Mouse (Mus musculus) lung, postnatal 0 days (tissue): Measurements from ENCODE around the gene Ulk3. TPM values are rescaled to one million over a fixed set of nuclear protein-coding genes. Genes with fewer than 3 reads are reported as not detected.

ENCODE experiments used
- ATAC-seq: fragments of 200-750 bp; cut with Nextera tagmentation; 2 replicates; pipeline ENCODE4 v1.8.0; 2017; ENCODE audit warnings: moderate library complexity
- DNase-seq: peaks from one replicate; pipeline ENCODE4 v3.0.0-alpha.2; 2016; ENCODE audit warnings: low spot score
- H3K27ac ChIP-seq: fragments of 300-500 bp; sonication (generic); 2 replicates; pipeline ENCODE4 v1.5.1; 2014; ENCODE audit warnings: antibody characterized with exemption, mild to moderate bottlenecking, low read length, mixed read lengths
- H3K27me3 ChIP-seq: fragments of 300-500 bp; sonication (generic); replicated peaks from 2 replicates; pipeline ENCODE4 v1.6.1; 2014; ENCODE audit warnings: low read length, mixed read lengths; ENCODE audit not compliant: insufficient read depth
- H3K36me3 ChIP-seq: fragments of 300-500 bp; sonication (generic); 2 replicates; pipeline ENCODE4 v1.6.1; 2014; ENCODE audit warnings: low read length, mixed read lengths; ENCODE audit not compliant: insufficient read depth
- H3K4me1 ChIP-seq: fragments of 300-500 bp; sonication (generic); 2 replicates; pipeline ENCODE4 v1.6.1; 2014; ENCODE audit warnings: antibody characterized with exemption, low read depth, low read length, mixed read lengths; ENCODE audit not compliant: insufficient read depth
- H3K4me2 ChIP-seq: fragments of 300-500 bp; sonication (generic); replicated peaks from 2 replicates; pipeline ENCODE4 v1.6.1; 2014; ENCODE audit warnings: low read depth, mild to moderate bottlenecking, low read length, moderate library complexity, mixed read lengths
- H3K4me3 ChIP-seq: fragments of 300-500 bp; sonication (generic); 2 replicates; pipeline ENCODE4 v1.5.1; 2014; ENCODE audit warnings: low read depth, low read length
- H3K9ac ChIP-seq: fragments of 300-500 bp; sonication (generic); replicated peaks from 2 replicates; pipeline ENCODE4 v1.6.1; 2014; ENCODE audit warnings: low read depth, mild to moderate bottlenecking
- H3K9me3 ChIP-seq: fragments of 300-500 bp; sonication (generic); 2 replicates; pipeline ENCODE4 v1.6.1; 2016; ENCODE audit warnings: low read length, mixed read lengths
- CTCF ChIP-seq: IDR thresholded peaks from 2 replicates; pipeline ENCODE4 v1.5.1; 2016; ENCODE audit warnings: antibody characterized with exemption, mild to moderate bottlenecking
- EP300 ChIP-seq: IDR thresholded peaks from 2 replicates; pipeline ENCODE4 v1.6.1; 2016; ENCODE audit warnings: antibody characterized with exemption, mild to moderate bottlenecking, control low read depth
- whole genome bisulfite sequencing: fragments of 180-500 bp; shearing (Covaris S2); extraction: QIAGEN DNeasy Blood & Tissue Kit; methylation state at CpG from one replicate; pipeline ENCODE4 v1.1.7; 2014; 5-methylcytosine and 5-hydroxymethylcytosine counted together
- polyA plus RNA-seq: library from polyadenylated mRNA; unstranded; fragments of >200 nt; fragmentation: Nextera tagmentation; extraction: Ambion mirVana; gene quantifications from 2 replicates; pipeline ENCODE4 v1.2.1, GENCODE M21; 2015

The Ulk3 gene
- polyA plus RNA-seq, 1 experiment from 2014 or later: 7.3 TPM

DNA sequence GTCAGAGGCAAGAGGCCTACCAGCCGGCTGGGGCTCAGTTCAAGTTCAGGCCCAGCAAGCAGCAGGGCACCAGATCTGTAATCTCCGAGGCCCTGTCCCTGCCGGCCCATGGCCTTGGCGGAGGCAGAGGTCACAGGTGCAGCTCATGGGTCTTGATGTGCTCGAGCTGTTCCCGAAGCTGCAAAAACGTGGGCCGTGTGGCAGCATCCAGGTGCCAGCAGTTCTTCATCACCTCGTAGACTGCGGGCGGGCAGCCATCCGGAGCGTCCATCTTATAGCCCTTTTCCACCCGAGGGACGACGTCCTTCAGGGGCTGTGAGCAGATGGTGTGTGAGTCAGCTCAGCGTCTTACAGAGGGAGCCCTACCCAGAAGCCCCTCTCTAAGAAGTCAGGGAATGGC lies 37.9 kb downstream of the Ulk3 start:
- Histone ChIP-seq H3K4me3 (no peak overlapping the region), H3K36me3 (peaks cover 29% of the 10 kb centered on the region), H3K4me1 (no peaks in the 10 kb centered on the region), H3K27me3 (no peaks in the 10 kb centered on the region), H3K9ac (no peak overlapping the region), H3K9me3 (no peaks in the 10 kb centered on the region), H3K4me2 (no peak overlapping the region), H3K27ac (no peak overlapping the region)
- WGBS: 89% methylated on average over 17 of the region's 17 CpGs
- TF ChIP-seq CTCF (no peak), EP300 (no peak)
- DNase-seq: no peak
- ATAC-seq: no peak

DNA sequence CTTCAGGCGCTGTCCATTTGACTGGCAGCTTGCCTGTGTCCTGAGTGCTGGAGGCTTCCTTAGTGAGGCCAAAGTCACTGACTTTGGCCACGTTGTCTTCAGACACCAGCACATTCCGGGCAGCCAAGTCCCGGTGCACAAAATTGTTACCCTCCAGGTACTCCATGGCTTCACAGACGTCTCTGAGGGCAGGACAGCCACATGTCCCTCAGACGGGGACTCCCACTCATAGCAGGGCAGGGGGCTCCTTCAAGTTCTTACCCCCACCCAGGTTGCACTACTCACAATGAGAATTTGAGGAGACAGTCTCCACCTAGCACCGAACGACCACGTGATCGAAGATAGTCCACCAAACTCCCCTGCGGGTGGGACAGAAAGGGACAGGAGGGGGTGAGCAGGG lies 38.6 kb downstream of the Ulk3 start:
- TF ChIP-seq CTCF: no peak
- TF ChIP-seq EP300: no peak
- Histone ChIP-seq H3K27ac (no peak overlapping the region), H3K4me2 (no peak overlapping the region), H3K9ac (no peak overlapping the region), H3K9me3 (no peaks in the 10 kb centered on the region), H3K4me3 (no peak overlapping the region), H3K36me3 (peaks cover 29% of the 10 kb centered on the region), H3K27me3 (no peaks in the 10 kb centered on the region), H3K4me1 (no peaks in the 10 kb centered on the region)
- WGBS: 88% methylated on average over 11 of the region's 11 CpGs
- DNase-seq (peak; percentile 3), ATAC-seq (no peak)

DNA sequence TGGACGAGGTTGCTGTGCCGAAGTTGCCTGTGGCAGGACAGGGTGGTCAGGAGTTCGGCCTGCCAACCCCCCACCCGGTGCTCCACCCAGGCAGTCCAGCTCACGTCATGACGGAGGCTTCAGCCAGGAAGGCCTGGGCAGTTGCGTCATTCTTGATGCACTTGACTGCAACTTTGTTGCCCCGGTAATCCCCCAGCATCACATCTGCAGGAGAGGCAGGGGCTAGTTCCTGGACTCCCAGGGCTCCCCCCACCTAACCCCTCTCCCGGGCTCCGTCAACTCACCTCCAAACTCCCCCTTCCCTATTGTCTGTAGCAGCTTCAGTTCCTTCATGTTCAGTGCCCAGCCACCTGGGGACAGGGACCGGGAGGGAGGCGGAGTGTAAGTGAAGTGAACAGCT lies 39.5 kb downstream of the Ulk3 start:
- ATAC-seq (no peak), DNase-seq (peak; percentile 4)
- Histone ChIP-seq H3K4me1 (no peaks in the 10 kb centered on the region), H3K9me3 (no peaks in the 10 kb centered on the region), H3K27ac (no peak overlapping the region), H3K9ac (no peak overlapping the region), H3K4me2 (no peak overlapping the region), H3K4me3 (no peak overlapping the region), H3K36me3 (peaks cover 29% of the 10 kb centered on the region), H3K27me3 (no peaks in the 10 kb centered on the region)
- WGBS: 88% methylated on average over 12 of the region's 12 CpGs
- no peak for TF ChIP-seq EP300
- TF ChIP-seq CTCF: no peak

DNA sequence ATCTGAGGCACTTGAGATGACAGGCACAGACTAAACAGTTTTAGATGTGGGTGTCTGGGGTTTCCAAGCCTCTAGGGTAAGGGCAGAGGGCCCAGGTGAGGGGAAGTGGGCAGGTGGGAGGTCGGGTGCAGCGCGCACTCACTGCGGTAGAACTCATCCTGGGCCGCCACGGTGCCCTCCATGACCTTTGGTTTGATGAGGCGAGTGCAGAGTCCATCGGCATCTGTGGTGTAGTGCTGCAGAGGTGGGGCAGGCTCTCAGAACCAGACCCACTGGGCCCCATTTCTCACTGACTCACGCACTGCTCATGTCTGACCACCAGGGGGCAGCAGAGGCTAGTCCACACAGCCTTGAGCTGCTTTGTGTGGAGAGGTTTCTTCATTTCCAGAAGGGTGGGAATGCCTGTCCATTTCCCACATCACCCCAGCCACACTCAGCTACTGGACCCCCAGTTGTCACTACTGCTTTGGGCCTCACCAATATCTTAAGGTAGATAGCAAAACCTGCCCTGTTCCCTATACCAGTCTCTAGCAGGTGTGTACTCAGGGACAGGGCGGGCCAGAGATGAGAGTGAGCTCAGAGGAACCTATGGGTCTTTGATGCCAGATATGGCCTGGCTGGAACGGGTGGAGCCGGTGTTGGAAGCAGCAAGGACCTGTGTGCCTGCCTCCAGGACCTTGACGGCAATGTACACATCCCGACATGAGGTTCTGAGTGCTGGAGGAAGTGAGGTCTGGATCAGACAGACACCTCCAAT lies 40.0 kb downstream of the Ulk3 start:
- no peak overlapping the region for H3K4me2 ChIP-seq

DNA sequence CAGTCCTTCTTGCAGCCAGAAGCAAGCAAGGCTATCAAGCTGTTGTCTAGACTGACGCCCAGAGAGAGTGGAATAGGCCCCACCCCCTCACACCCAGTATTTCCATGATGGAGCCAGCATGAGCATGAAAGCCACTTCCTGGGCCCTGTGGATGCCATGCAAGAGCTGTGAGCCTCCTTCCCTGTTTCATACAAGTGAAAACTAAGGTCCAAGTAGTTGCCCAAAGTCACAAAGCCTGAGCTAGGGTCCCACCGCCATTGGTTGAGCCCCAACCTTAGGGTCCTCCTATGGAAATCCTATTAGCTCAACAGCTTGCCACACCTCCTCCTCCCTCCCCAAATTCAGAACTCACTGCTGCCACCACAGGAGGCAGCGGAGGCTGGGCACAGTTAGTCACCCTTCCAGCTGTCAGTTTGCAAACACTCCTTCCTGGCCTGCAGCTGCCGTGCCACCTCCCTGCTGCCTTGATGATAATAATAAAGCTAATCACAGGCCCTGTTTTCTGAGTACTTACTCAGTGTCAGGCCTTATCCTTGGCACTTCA lies 44.3 kb downstream of the Ulk3 start:
- Histone ChIP-seq H3K27me3 (no peaks in the 10 kb centered on the region), H3K4me1 (peaks cover 16% of the 10 kb centered on the region; the same call in 1 of the 2 replicates), H3K4me2 (no peak overlapping the region), H3K9me3 (no peaks in the 10 kb centered on the region), H3K36me3 (peaks cover 5% of the 10 kb centered on the region; the same call in 1 of the 2 replicates), H3K27ac (no peak overlapping the region), H3K4me3 (no peak overlapping the region), H3K9ac (no peak overlapping the region)
- DNase-seq (peak; percentile 38), ATAC-seq (no peak)
- WGBS: 36% methylated on average over 4 of the region's 4 CpGs
- TF ChIP-seq CTCF (peak; percentile 51), EP300 (no peak)

More for the DNA sequence above, 40.0 kb downstream of the Ulk3 start:
- Histone ChIP-seq H3K4me3 (no peak overlapping the region), H3K27ac (no peak overlapping the region), H3K27me3 (no peaks in the 10 kb centered on the region), H3K36me3 (peaks cover 29% of the 10 kb centered on the region), H3K4me1 (no peaks in the 10 kb centered on the region; the same call in 1 of the 2 replicates), H3K9ac (no peak overlapping the region), H3K9me3 (no peaks in the 10 kb centered on the region)
- DNase-seq: peak; percentile 77
- ATAC-seq: peak; percentile 80
- TF ChIP-seq EP300: no peak
- peak; percentile 99 for TF ChIP-seq CTCF
- WGBS: 61% methylated on average over 14 of the region's 14 CpGs

DNA sequence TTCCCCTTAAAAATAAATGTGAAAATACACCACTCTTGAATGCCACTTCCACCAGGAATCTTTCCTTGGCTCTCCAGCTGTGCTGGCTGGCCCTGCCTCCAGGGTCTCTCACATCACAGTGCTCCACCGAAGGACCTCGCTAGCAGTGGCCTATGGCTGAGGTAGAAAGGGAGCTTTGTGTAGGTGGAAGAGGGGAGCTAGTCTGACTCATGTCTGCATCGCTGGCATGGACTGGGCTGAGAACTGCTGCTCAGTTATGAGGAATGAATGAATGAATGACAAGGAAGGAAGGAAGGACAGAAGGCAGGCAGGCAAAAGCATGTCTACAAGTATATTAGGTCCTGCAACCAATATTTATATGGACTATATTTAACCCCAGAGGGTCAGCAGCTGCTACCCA lies 48.0 kb downstream of the Ulk3 start:
- ATAC-seq (no peak), DNase-seq (no peak)
- TF ChIP-seq EP300 (no peak), CTCF (no peak)
- 33% methylated on average over 3 of the region's 3 CpGs for WGBS
- H3K4me1 ChIP-seq: peaks cover 41% of the 10 kb centered on the region
- H3K9ac ChIP-seq: no peak overlapping the region
- H3K9me3 ChIP-seq: no peaks in the 10 kb centered on the region
- H3K36me3 ChIP-seq: no peaks in the 10 kb centered on the region
- peak overlapping the region; percentile 85 for H3K27ac ChIP-seq
- H3K27me3 ChIP-seq: no peaks in the 10 kb centered on the region
- H3K4me2 ChIP-seq: no peak overlapping the region; the same call in 1 of the 2 replicates
- no peak overlapping the region for H3K4me3 ChIP-seq
